Mouse (Mus musculus) ES-E14 (cell line): ENCODE results near the gene Tubd1.

Experiments used
- CHD2 ChIP-seq: IDR thresholded peaks from 2 replicates; pipeline ENCODE4 v1.6.1; 2014; ENCODE audit warnings: mild to moderate bottlenecking, low read depth, low read length, inconsistent platforms
- HCFC1 ChIP-seq: IDR thresholded peaks from 2 replicates; pipeline ENCODE4 v1.6.1; 2012; ENCODE audit warnings: low read length, inconsistent platforms, borderline replicate concordance; ENCODE audit not compliant: insufficient read depth
- MAFK ChIP-seq: IDR thresholded peaks from 2 replicates; pipeline ENCODE4 v1.6.1; 2014; ENCODE audit warnings: mild to moderate bottlenecking, low read depth, low read length, inconsistent platforms; ENCODE audit not compliant: insufficient read depth
- ZC3H11A ChIP-seq: IDR thresholded peaks from 2 replicates; pipeline ENCODE4 v1.6.1; 2012; ENCODE audit warnings: low read depth, mild to moderate bottlenecking, inconsistent platforms, low read length, borderline replicate concordance
- ZNF384 ChIP-seq: IDR thresholded peaks from 2 replicates; pipeline ENCODE4 v1.6.1; 2012; ENCODE audit warnings: low read depth, low read length, inconsistent platforms

DNA sequence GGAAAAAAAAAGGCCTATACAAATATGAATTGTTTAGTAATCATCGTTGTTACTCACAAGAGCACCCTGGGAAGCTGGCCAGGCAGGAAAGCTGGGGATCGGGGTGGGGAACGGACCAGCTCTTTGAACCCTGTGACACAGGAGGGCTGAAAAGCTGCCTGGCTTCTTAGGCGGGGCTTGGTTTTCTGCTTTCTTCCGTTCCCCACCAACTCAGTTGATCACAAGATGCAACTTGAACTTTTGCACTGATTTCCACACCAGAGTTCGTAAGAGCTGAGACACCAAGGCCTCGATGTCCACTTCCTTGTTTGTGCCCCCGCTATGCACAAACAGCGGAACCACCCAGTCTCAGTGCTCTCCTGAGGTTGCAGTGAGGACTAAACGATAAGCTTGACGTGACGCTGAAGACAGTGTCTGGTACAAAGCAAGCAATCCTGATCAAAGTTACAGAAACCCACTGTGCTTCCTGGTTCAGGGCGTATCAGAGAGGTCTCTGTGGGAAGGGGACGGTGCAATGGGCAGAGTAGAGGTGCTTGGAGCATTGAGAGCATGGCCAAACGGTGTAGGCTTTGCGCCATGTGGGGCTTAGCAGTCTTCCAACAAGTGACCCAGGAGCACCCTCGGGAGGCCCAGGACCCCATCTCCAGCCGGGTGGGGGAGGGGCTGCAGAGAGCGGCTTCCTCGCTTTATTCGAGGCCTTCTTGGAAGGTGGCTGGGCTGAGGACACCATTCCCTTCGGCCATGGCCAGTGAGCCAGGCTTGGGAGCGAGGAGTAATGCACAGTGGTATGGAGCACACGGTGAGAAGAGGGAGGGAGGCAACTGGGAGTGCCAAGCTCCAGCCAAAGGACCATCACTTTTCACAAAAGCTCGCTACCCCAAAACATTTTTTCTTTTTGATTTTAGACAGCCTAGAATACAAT lies 34.3 kb downstream of the Tubd1 start:
- TF ChIP-seq MAFK (no peak), HCFC1 (no peak), CHD2 (no peak), ZNF384 (no peak), ZC3H11A (no peak)
